Mouse (Mus musculus) lung, postnatal 10 days (tissue): ENCODE measurements around the gene Kif5a.
"Not testable (repeated sequence)": the region's sequence is repeated elsewhere in the genome, so short reads cannot be mapped to it uniquely, and the experiment has no call there.

ENCODE experiments used
- DNase-seq: peaks from one replicate; pipeline ENCODE4 v3.0.0; 2021

Kif5a gene

DNA sequence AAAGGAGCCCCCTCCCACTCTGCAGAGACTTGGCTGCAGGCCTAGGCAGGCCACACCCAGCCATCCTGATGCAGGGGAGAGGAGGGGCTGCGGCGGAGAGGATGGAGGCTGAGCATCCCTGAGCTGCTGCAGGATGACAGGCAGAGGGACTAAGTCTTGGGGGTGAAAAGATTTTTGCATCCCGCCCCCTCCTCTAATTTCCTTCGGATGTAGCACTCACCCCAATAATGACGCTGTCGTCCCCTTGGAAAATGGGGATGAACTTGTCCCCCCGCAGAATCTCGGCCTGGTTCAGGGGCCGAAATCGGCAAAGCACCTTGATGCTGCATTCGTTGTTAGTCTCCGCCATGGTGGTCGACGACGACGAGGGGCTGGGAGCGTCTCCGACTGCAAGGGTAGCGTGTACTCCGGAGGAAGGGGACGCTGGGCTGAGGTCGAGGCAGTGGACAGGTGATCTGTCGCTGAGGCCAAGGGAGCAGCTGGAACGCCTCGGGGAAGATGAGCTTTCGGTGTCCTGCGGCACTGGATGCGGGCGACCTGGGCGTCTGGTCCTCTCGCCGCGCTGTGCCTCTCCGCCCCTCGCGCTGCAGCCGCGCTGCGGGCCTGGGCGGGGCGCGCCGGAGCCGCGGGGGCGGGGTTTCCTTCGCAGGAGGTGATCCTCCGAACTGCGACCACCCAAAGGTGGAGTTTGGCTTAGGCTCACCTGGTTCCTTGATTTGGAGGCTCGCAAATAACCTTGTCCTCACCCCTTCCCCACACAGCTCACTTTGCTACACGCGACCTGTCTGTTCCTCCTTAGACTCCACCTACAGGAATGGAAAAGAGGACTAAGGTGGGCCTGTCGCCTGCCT, at the start of gene Kif5a:
Kif5a (minus strand) TSS at position 801 of the 851 bp plus-strand sequence.
- no peak for DNase-seq

DNA sequence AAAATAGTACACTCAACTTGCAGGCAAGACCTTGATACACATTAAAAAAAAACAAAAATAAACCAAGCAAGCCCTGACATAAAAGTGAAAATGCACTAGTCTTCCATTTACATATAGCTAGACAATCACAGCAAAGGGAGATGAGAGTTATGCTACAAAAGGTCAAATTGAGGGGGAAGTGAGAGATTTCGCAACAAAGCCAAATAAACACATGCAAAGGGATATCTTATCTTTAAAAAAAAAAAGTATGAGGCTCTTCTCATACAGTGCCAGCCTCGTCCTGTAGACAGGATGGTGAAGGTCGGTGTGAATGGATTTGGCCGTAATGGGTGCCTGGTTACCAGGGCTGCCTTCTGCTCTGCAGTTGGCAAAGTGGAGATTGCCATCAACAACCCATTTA, 49.7 kb upstream of the Kif5a start:
- no peak for DNase-seq

DNA sequence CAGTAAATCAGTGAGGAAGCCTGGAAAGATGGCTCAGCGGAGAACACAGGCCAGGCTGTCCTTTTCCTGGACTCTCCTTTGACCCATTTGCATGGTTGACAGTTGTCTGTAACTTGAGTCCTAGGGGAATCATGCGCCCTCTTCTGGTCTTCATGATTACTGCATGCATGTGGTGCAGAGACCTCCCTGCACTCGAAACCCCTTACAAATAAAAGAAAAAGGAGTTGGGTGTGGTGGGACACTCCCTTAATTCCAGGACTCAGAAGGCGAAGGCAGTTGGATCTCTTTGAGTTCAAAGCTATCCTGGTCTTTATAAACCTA, 49.2 kb upstream of the Kif5a start:
- DNase-seq, result peak; percentile 93

DNA sequence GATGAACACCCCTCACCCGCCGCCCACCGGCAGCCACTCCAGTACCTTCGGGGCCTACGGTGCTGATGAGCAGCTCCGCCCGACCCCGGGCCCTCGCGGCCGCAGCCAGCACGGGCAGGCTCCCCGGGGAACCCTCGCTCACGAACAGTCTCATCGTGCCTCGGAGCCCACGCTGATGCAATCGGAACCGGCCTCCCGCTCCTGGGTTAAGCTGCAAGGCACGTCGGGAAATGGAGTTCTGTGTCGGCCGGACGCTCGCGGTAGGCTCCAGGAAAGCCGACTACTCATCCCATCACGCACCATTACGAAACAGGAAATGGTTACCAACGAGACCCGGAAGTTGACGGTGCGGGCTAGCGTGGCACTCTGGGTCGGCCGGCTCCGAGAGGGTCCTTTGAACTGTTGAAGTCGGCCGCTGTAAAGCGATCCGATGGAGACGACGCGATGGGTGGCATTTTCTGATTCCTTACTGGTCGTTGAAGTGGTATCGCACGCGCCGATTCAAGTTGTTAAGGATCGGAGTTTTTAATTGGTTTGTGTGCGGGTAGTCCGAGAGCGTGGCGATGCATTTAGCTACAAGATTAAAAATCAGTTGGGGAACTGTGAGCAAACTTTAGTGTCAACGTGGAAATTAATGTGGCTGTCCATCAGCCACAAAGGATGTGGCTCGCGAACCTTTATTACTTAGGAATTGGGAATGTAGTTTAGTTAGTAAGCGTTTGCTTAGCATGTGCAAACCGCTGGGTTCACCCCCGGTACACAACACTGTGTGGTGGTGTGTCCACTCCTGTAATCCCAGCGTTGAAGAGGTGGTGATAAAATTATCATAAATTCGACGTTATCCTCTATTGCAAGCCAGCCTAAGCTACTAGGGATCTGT, 48.6 kb upstream of the Kif5a start, which contains the start of gene Mars:
Mars (minus strand) TSS at position 311 of the 880 bp plus-strand sequence.
- peak; percentile 97 for DNase-seq

DNA sequence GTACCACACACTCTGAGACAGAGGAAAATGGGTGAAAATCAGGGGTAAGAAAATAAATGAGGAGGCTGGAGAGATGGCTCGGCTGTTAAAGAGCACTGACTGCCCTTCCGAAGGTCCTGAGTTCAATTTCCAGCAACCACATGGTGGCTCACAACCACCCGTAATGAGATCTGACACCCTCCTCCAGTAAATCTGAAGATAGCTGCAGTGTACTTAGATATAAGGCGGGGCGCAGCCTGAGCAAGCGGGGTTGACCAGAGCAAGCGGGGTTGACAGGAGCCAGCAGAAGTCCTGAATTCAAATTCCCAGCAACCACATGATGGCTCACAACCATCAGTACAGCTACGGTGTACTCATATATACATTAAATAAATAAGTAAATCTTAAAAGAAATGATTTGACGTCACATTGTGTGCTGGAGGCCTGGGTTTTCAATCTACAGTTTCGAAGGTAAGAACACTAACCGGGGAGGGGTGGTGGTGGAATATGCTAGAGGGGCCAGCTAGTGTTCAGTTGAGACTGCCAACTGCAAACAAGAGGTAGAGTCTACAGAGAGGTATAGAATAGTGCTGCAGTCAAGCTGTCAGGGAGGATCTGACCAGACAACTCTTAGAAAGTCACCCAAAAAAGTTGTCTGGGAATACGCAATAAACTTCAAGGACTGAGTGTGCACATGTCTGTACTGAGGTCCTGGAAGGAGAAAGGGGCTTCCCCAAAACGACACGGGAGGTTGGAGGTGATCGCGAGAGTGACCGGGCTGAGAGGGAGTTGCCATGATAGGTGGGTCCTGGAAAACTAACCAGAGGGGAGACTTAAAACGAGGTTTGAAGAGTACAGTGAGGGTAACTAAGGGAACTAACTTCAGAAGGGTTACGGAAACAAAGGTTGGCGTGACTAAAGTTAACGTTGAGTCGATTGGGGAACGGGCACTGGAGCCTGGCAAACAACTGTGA, 47.7 kb upstream of the Kif5a start:
- DNase-seq, result peak; percentile 63

DNA sequence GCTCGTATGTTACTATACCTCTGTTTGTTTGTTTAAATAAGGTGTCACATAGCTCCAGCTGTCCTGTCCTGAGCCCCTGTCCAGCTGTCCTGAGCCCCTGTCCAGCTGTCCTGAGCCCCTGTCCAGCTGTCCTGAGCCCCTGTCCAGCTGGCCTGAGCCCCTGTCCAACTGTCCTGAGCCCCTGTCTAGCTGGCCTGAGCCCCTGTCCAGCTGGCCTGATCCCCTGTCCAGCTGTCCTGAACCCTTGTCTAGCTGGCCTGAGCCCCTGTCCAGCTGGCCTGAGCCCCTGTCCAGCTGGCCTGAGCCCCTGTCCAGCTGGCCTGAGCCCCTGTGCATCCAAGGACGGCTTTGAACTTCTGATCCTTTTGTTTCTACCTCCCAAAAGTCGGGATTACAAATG, 46.0 kb upstream of the Kif5a start:
- not testable (repeated sequence) for DNase-seq

DNA sequence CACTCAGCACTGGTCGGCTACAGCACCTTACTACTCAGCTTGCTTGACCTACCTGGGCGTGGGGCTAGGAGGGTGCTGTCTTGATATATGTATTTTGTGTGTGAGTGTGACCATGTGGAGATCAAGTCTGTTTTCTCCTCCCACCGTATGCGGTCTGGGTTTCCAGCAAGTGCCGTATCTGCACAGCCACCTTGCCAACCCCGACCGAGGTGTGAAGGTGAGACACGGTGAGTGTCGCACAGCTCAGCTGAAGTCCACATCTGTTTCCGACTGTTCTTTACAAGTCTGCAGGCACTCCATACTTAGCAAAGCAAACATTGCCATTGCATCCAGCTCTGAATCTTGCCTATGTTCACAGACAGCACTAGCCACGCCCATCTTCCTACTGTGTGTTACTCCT, 40.0 kb upstream of the Kif5a start:
- DNase-seq, result no peak

DNA sequence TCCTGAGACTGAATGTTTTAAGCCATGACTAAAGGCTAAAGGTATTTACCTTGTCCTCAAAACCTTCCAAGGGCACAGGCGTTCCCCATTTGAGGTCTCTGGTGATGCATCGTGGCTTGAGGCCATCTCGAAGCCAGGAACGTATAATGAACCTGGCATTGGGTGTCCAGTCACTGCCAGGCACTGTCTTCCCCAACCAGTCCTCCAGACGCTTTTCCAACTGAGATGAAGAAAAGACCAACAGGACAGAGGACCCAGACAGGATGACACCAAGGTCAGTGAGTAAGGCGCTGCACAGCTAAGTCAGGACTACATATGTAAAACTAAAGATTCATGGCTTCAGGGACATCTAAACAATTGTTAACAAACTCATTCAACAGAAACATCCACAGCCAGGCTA, 37.2 kb upstream of the Kif5a start:
- DNase-seq, result no peak

DNA sequence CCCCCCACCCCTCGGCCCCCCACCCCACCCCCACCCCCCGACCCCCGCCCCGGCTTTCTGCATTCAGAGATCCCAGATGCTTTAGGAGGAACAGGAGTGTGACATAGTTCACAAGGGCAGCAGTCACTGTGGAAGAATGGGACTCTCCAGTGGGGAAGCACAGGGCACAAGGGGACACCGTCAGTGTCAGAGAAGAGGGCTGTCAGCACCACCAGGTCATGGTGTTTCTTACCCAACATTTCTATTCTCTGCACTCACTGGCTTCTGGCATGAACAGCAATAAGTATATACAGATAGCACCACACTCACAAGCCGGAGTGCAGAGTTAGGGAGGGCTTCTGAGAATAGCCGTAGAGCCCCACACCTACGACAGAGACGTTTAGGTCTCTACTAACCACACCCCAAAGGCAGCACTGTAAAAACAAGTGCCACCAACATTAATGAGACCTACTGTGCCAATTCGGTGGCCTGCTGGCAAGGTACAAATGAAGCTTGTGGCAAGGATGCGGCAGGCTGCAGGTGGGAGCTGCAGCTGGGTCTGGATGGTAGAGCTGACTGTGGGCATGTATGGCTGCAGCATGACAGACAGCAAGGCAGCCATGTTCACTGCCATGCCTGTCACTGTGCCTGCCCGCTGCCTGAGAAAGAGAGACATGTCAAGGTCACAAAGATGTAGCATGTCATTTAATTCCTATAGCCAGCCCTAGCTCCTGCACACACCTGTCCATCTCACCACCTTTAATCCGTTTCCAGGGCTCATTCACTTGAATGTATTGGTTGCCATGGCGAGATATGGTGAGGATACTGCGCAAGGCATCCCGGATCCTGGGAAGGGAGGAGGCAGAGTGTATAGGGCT, 34.1 kb upstream of the Kif5a start:
- no peak for DNase-seq

DNA sequence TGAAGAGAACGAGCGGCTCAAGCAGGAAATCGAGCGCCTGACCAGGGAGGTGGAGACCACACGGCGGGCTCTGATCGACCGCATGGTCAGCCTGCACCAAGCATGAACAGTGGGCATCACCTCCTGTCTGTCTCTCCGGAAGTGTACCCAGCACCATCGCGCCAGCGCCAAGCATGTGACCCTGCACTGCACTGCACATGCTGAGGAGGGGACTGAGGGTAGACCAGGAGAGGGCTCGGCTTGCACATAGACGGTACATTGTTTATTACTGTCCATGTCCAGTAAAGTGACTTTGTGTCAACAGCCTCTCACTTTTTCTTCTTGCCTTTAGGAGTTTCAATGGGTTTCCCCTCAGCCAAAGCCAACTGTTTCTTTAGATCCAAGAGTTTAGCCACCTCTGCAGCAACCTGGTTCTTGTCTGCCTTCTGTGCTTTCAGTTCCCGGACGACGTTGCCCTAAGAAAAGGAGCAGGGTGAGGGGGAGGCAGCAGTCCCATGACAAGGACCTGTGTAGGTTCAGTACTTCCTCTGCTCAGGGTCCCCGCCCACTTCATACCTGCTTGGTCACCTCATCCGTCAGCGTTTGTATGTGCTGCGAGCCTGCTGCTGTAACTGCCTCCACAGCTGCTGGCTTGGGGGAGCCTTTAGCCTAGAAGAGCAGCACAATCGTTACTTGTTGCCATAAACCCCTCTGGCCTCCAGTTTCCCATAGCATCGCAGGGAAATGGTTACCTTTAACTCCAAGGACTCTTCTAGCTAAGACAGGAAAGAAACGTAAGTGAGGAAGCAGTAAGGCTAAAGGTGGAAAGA, 33.0 kb upstream of the Kif5a start:
- DNase-seq, result no peak

DNA sequence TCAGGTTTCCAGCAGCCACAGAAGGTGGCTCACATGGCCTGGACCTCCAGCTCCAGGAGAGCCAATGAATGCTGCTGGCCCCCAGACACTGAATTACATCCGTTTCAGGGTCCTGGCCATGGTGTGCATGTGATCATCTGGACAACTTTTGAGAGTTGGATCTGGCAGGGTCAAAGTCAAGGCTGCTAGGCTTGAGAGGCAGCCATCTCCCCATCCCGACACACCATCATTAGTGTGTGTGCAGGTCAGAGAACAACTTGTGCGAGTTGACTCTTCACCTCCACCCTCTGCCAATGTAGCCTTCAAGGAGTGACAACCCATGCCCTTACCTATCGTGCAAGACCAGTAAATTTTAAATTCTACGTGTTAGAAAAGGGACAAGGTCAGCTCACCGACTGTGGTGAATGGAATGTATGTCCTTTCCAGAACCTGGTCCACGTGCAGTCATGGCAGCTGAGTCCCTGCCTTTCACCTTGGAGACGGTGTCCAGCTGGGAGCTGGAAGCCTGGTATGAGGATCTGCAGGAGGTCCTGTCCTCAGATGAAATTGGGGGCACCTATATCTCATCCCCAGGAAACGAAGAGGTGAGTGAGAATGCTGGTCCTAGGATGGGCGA, 31.9 kb upstream of the Kif5a start:
- DNase-seq, result no peak

DNA sequence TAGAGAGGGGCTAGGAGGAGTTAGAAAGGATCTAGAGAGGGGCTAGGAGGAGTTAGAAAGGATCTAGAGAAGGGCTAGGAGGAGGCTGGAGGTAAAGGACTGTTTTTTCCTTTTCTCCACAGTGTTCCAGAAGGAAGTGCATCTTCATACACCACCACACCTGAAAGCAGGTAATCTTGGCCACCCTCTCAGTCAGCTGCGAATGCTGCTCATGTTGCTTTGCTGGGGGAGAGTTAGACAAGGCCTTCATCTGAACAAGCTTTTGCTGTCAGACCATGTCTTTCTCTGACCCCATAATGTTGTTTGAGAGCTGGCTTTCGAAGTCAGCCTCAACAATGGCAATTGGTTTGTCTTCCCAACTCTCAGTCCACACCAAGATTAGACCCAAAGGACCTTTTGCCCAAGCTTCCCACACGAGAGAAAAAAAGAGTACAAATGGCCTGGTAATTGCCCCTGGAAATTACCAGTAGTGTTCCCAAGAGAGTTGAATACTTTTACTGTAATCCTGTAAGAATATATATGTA, 30.5 kb upstream of the Kif5a start:
- DNase-seq, result no peak

DNA sequence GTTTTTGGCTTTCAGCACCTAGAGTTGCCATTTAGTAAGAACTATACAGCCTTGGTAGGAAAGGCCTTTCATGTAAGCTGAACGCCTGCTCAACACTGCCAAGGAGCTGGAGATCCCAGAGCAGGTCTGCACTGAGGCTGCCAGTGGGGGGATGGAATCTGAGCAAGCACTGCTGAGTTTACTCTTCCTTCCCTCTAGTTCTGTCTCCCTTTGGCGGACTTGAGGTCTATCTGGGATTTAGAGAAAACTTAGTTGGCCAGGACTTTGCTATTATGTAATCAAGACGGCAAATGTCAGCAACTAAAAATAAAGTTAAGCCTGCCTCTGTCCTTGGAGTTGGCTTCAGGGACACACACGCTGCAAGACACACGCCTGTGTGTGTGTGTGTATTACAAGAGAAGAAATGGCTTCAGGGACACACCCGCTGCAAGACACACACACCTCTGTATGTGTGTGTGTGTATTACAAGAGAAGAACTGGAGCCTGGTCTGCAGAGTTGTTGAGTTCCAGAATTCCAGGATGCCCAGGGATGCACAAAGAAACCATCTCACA, 29.9 kb upstream of the Kif5a start:
- peak; percentile 70 for DNase-seq

DNA sequence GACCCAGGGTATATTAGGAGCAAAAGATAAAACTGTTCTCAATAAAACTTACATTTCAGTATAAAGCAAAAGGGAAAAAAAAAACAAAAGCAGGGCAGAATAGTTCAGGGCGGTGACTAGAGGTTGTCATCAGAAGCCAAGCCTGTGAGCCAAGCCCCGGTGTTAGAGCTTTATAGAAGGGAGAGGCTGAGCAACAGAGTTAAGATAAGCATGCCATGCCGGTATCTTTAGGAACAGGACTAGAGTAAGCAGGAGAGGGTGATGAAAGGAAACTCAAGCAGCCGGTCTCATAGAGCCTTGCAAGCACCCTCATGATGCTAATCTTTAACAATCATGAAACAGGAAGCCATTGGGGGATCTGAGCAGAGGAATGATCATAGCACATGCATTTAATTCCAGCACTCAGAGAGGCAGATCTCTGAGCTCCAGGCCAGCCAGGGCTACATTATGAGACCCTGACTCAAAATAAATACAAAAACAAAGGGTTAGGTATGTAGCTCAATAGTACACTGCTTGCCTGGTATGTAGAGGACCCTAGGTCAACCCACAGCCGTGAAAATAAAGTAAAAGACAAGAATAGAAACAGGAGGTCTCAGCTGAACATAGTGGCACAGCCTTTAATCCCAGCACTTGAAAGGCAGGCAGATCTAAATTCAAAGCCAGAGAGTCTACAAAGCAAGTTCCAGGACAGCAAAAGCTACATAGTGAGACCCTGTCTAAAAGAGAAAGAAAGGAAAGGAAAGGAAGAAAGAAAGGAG, 28.9 kb upstream of the Kif5a start:
- no peak for DNase-seq

DNA sequence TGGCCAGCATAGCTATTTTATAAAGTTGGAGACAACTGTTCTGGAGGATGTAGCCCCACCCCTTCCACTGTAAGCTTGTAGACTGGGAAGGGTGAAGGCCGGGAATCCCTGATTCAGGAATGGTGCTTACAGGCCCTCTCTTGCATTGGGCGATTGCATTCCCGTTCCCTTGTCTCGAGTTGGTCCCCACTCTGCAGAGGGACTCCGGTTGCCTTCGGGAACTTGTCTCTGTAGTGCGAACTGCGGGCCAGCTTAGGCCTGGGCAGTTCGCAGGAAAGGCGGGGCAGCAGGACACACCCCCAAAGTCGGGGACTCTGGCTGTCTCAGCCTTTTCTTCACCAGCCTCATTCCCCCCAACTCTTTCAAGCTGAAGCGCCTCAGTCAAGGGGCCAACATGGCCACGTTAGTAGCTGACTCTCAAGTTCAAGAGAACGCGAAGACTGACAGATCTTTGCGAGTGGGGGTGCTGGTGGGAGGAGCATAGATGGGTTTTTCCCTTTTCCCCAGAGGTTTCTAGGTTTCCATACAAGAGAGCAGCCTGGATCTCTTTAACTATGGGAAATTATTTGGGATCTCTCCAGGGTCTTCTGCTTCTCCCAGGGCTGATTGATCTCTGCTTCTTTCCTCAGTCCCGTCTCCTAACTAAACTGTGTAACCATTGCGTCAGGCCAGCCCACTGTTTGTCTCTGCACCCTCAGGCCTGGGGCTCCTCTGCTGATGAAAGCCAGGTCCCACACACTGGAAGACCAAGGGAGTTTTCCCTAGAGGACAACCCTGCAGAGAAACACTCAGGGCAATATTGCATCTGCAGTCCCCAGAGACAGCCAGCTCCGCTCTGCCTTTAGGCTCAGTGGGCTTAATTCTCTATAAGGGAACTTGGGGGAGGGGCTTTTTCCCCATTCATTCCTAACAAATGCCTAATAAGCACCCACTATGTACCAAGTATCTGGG, 28.1 kb upstream of the Kif5a start:
- DNase-seq, result peak; percentile 78

DNA sequence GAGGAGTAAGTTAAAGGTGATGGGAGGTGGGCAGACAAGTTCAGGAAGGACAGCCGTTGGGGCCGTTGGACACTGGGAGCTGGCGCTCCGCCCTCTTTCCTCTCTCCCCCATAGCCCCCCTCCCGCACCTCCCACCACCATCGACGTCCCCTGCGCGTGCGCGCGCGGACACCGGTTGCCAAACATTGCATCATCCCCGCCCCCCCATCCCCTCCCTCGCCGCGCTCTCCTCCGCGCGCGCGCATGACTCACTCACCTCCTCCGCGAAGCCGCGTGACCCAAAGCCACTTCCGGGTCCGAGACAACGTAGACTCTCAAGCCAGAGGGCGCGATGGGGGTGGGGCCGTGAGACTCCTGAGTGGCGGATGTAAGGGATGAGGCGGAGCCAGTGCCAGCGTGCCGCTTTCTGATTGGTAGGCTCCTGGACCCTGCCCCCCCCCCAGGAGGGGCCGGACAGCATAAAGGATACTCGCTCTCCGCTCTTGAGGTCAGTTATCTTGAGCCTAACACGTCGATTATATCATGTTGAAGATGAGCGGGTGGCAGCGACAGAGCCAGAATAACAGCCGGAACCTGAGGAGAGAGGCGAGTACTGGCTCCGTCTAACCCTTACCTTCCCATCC, 27.3 kb upstream of the Kif5a start:
- peak; percentile 100 for DNase-seq

DNA sequence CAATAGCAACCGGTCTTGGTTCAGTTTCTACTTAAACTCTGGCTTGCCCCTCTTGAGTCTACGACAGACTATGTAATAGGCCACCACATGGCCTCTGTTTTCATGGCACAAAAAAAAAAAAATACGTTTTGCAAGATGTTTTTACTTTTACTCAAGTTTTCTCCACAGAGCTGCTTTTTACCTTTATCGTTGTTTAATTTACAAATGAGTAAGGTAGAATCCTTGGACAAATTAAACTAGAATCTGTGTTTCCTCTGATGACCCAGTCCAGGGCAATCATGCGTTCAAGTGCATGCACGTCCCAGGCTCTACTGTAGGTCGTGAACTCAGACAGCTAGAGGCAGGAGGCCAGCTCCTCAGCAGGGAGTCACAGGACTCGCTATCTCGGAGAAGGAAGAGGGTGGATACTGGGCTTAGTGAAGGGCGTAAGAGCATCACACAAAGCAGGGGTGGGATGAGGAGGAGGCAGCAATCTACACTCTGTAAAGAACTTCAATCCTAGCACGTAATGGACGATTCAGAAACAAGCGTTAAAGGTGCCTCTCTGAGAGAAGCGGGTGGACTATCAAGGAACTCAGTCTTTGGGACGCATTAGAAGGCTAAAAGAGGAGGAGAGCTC, 26.5 kb upstream of the Kif5a start:
- DNase-seq, result peak; percentile 66
